Mouse (Mus musculus) MEL (cell line): ENCODE data around the gene Kctd6. TPM values are rescaled to one million over a fixed set of nuclear protein-coding genes. Genes with fewer than 3 reads are reported as not detected.

Experiments used
- DNase-seq: peaks from one replicate; pipeline ENCODE4 v3.0.0; 2011; ENCODE audit warnings: low read depth, low spot score
- H3K27ac ChIP-seq: 2 replicates; pipeline ENCODE4 v1.5.1; 2012; ENCODE audit warnings: low read depth, mild to moderate bottlenecking, control low read depth, low read length, moderate library complexity; ENCODE audit not compliant: control insufficient read depth
- H3K27me3 ChIP-seq, 2 experiments: fragments of 150-350 bp in 1 of 2; sonication (generic) in 1 of 2; 2 replicates each; pipeline ENCODE4 v1.6.1; 2012; ENCODE audit warnings: low read length in 2 of 2, mild to moderate bottlenecking in 2 of 2, improper control_type of control experiment in 1 of 2, moderate library complexity in 1 of 2; ENCODE audit not compliant: insufficient read depth in 2 of 2, control insufficient read depth in 1 of 2
- H3K36me3 ChIP-seq, 2 experiments: 2 replicates each; pipeline ENCODE4 v1.6.1; 2012 to 2014; ENCODE audit warnings: low read length in 2 of 2, improper control_type of control experiment in 1 of 2, inconsistent platforms in 1 of 2, mild to moderate bottlenecking in 1 of 2; ENCODE audit not compliant: insufficient read depth in 2 of 2, control insufficient read depth in 1 of 2
- H3K4me1 ChIP-seq, 2 experiments: fragments of 150-350 bp in 1 of 2; sonication (generic) in 1 of 2; 2 replicates each; pipeline ENCODE4 v1.6.1; 2012; ENCODE audit warnings: low read length in 2 of 2, improper control_type of control experiment in 1 of 2, mild to moderate bottlenecking in 1 of 2; ENCODE audit not compliant: insufficient read depth in 2 of 2, control insufficient read depth in 1 of 2
- H3K4me3 ChIP-seq, 2 experiments: fragments of 150-350 bp in 1 of 2; sonication (generic) in 1 of 2; 2 replicates each; pipeline ENCODE4 v1.5.1; 2012; ENCODE audit warnings: low read depth in 2 of 2, low read length in 2 of 2, mild to moderate bottlenecking in 2 of 2, moderate library complexity in 2 of 2, control low read depth in 1 of 2, improper control_type of control experiment in 1 of 2; ENCODE audit not compliant: control insufficient read depth in 1 of 2, insufficient read depth in 1 of 2
- H3K79me2 ChIP-seq: 2 replicates; pipeline ENCODE4 v1.6.1; 2012; ENCODE audit warnings: mild to moderate bottlenecking, low read length, moderate library complexity; ENCODE audit not compliant: control insufficient read depth, poor library complexity, insufficient read depth
- H3K9ac ChIP-seq: 2 replicates; pipeline ENCODE4 v1.6.1; 2012; ENCODE audit warnings: low read depth, mild to moderate bottlenecking, control low read depth, low read length, moderate library complexity; ENCODE audit not compliant: control insufficient read depth, poor library complexity, severe bottlenecking
- H3K9me3 ChIP-seq: fragments of 150-350 bp; sonication (generic); replicated peaks from 2 replicates; pipeline ENCODE4 v1.6.1; 2012; ENCODE audit warnings: mild to moderate bottlenecking, low read length, improper control_type of control experiment, moderate library complexity; ENCODE audit not compliant: insufficient read depth
- CHD1 ChIP-seq: IDR thresholded peaks from 2 replicates; pipeline ENCODE4 v1.6.1; 2012; ENCODE audit warnings: low read depth, mild to moderate bottlenecking, inconsistent platforms, low read length, improper control_type of control experiment
- CHD2 ChIP-seq: IDR thresholded peaks from 2 replicates; pipeline ENCODE4 v1.6.1; 2011; ENCODE audit warnings: low read length, improper control_type of control experiment
- CTCF ChIP-seq, 3 experiments: IDR thresholded peaks in 2 of 3; conservative IDR thresholded peaks in 1 of 3; 2 replicates each; pipeline ENCODE4 v1.5.1; 2011 to 2012; ENCODE audit warnings: low read length in 3 of 3, low read depth in 2 of 3, mild to moderate bottlenecking in 2 of 3, improper control_type of control experiment in 1 of 3, inconsistent platforms in 1 of 3, mixed read lengths in 1 of 3, moderate library complexity in 1 of 3; ENCODE audit not compliant: control insufficient read depth in 1 of 3, insufficient read depth in 1 of 3, poor library complexity in 1 of 3, severe bottlenecking in 1 of 3
- E2F4 ChIP-seq: IDR thresholded peaks from 2 replicates; pipeline ENCODE4 v1.6.1; 2011; ENCODE audit warnings: low read depth, low read length, improper control_type of control experiment, borderline replicate concordance
- ELF1 ChIP-seq: IDR thresholded peaks from 2 replicates; pipeline ENCODE4 v1.6.1; 2014; ENCODE audit warnings: low read depth, mild to moderate bottlenecking, inconsistent platforms, low read length, improper control_type of control experiment, moderate library complexity
- GABPA ChIP-seq: IDR thresholded peaks from 2 replicates; pipeline ENCODE4 v1.6.1; 2012; ENCODE audit warnings: low read depth, mild to moderate bottlenecking, inconsistent platforms, low read length, improper control_type of control experiment, moderate library complexity
- GATA1 ChIP-seq: IDR thresholded peaks from 2 replicates; pipeline ENCODE4 v1.6.1; 2011; ENCODE audit warnings: low read depth, low read length, improper control_type of control experiment
- JUND ChIP-seq: IDR thresholded peaks from 2 replicates; pipeline ENCODE4 v1.6.1; 2011; ENCODE audit warnings: low read depth, mild to moderate bottlenecking, improper control_type of control experiment, low read length
- KAT2A ChIP-seq: conservative IDR thresholded peaks from 2 replicates; pipeline ENCODE4 v1.6.1; 2012; ENCODE audit warnings: low read depth, low read length, improper control_type of control experiment, inconsistent platforms
- MAFK ChIP-seq: IDR thresholded peaks from 2 replicates; pipeline ENCODE4 v1.6.1; 2011; ENCODE audit warnings: low read depth, mild to moderate bottlenecking, low read length, improper control_type of control experiment, borderline replicate concordance
- MAX ChIP-seq: IDR thresholded peaks from 2 replicates; pipeline ENCODE4 v1.6.1; 2011; ENCODE audit warnings: low read length, improper control_type of control experiment
- MAZ ChIP-seq: IDR thresholded peaks from 2 replicates; pipeline ENCODE4 v1.6.1; 2012; ENCODE audit warnings: low read depth, mild to moderate bottlenecking, inconsistent platforms, low read length, improper control_type of control experiment
- MEF2A ChIP-seq: IDR thresholded peaks from 2 replicates; pipeline ENCODE4 v1.6.1; 2014; ENCODE audit warnings: low read depth, mild to moderate bottlenecking, inconsistent platforms, low read length, improper control_type of control experiment; ENCODE audit not compliant: poor library complexity, insufficient replicate concordance, severe bottlenecking; ENCODE audit errors: extremely low read depth
- MYC ChIP-seq: IDR thresholded peaks from 2 replicates; pipeline ENCODE4 v1.6.1; 2011; ENCODE audit warnings: low read depth, mild to moderate bottlenecking, low read length, improper control_type of control experiment, moderate library complexity
- NELFE ChIP-seq: IDR thresholded peaks from 2 replicates; pipeline ENCODE4 v1.6.1; 2011; ENCODE audit warnings: low read depth, low read length, improper control_type of control experiment
- POLR2A ChIP-seq, 2 experiments: IDR thresholded peaks; 2 replicates each; pipeline ENCODE4 v1.6.1; 2011 to 2012; ENCODE audit warnings: low read length in 2 of 2, mild to moderate bottlenecking in 2 of 2, control low read depth in 1 of 2, improper control_type of control experiment in 1 of 2, low read depth in 1 of 2, moderate library complexity in 1 of 2; ENCODE audit not compliant: control insufficient read depth in 1 of 2, insufficient read depth in 1 of 2, poor library complexity in 1 of 2
- POLR2AphosphoS5 ChIP-seq: IDR thresholded peaks from 2 replicates; pipeline ENCODE4 v1.6.1; 2012; ENCODE audit warnings: low read depth, borderline replicate concordance, mild to moderate bottlenecking, inconsistent platforms, low read length, moderate library complexity, mixed read lengths
- RCOR1 ChIP-seq: IDR thresholded peaks from 2 replicates; pipeline ENCODE4 v1.6.1; 2012; ENCODE audit warnings: low read depth, mild to moderate bottlenecking, inconsistent platforms, low read length, improper control_type of control experiment
- SMC3 ChIP-seq: IDR thresholded peaks from 2 replicates; pipeline ENCODE4 v1.6.1; 2011; ENCODE audit warnings: low read depth, low read length, improper control_type of control experiment
- TAL1 ChIP-seq: IDR thresholded peaks from 2 replicates; pipeline ENCODE4 v1.6.1; 2012; ENCODE audit warnings: mild to moderate bottlenecking, inconsistent platforms, low read length, moderate library complexity, mixed read lengths
- TCF12 ChIP-seq: IDR thresholded peaks from 2 replicates; pipeline ENCODE4 v1.6.1; 2014; ENCODE audit warnings: low read depth, mild to moderate bottlenecking, inconsistent platforms, low read length, improper control_type of control experiment, moderate library complexity
- USF1 ChIP-seq: IDR thresholded peaks from 2 replicates; pipeline ENCODE4 v1.6.1; 2014; ENCODE audit warnings: low read depth, mild to moderate bottlenecking, inconsistent platforms, low read length, improper control_type of control experiment, moderate library complexity
- USF2 ChIP-seq, 2 experiments: IDR thresholded peaks; 2 replicates each; pipeline ENCODE4 v1.6.1; 2011 to 2012; ENCODE audit warnings: improper control_type of control experiment in 2 of 2, low read length in 2 of 2, borderline replicate concordance in 1 of 2, inconsistent platforms in 1 of 2, low read depth in 1 of 2, mild to moderate bottlenecking in 1 of 2; ENCODE audit not compliant: insufficient read depth in 1 of 2
- ZC3H11A ChIP-seq: IDR thresholded peaks from 2 replicates; pipeline ENCODE4 v1.6.1; 2012; ENCODE audit warnings: low read depth, mild to moderate bottlenecking, inconsistent platforms, low read length, improper control_type of control experiment
- ZKSCAN1 ChIP-seq: IDR thresholded peaks from 2 replicates; pipeline ENCODE4 v1.6.1; 2012; ENCODE audit warnings: low read depth, mild to moderate bottlenecking, inconsistent platforms, low read length, improper control_type of control experiment, moderate library complexity
- polyA plus RNA-seq, 2 experiments: library from polyadenylated mRNA; stranded (reverse) in 1 of 2; unstranded in 1 of 2; fragments of >175 nt in 1 of 2; fragments of >200 nt in 1 of 2; gene quantifications; 2 replicates each; pipeline versions ENCODE4 v1.2.1 to v1.2.4; 2012; ENCODE audit warnings: low replicate concordance in 2 of 2, low read depth in 1 of 2; ENCODE audit not compliant: insufficient read length in 2 of 2, insufficient read depth in 1 of 2, missing spikeins in 1 of 2
- total RNA-seq: library from RNA; depleted of rRNA; stranded (reverse); fragments of 300-350 nt; gene quantifications from 2 replicates; pipeline ENCODE4 v1.2.3, GENCODE M21; 2012

Kctd6 gene
- total and polyA plus RNA-seq, 3 experiments = 3.6 to 5.5 TPM; not detected in 1

GRCm38 (mm10) chr14:8186278-8187045 is 27.5 kb upstream of the Kctd6 start:
- Histone ChIP-seq H3K4me1 (peaks cover 4% of the 10 kb centered on the region in 2 experiments; a peak in 2 of 4 replicates), H3K27me3 (no peaks in the 10 kb centered on the region), H3K27ac (no peak overlapping the region), H3K79me2 (no peaks in the 10 kb centered on the region), H3K36me3 (peaks cover 0 to 3% of the 10 kb centered on the region in 2 experiments; a peak in 1 of 4 replicates), H3K9me3 (no peaks in the 10 kb centered on the region), H3K4me3 (no peak overlapping the region), H3K9ac (no peak overlapping the region)
- TF ChIP-seq MYC (no peak), MAFK (no peak), USF1 (no peak), GATA1 (no peak), POLR2AphosphoS5 (no peak), USF2 (IDR thresholded peaks at IDR 0.05; ENCODE audit: borderline replicate concordance in 1 of 2, insufficient read depth in 1 of 2, low read depth in 1 of 2, low read length in 2 of 2) (no peak), E2F4 (no peak), JUND (no peak), POLR2A (IDR thresholded peaks at IDR 0.05; ENCODE audit: control insufficient read depth in 1 of 2, insufficient read depth in 1 of 2, low read depth in 1 of 2, low read length in 2 of 2, poor library complexity in 1 of 2) (no peak), ZC3H11A (no peak), MAZ (no peak), TCF12 (no peak), MEF2A (no peak), CHD1 (no peak), CTCF (IDR thresholded peaks at IDR 0.05 in 2 of 3, conservative IDR thresholded peaks at IDR 0.05 in 1 of 3; ENCODE audit: control insufficient read depth in 1 of 3, insufficient read depth in 1 of 3, low read depth in 2 of 3, low read length in 3 of 3, poor library complexity in 1 of 3, severe bottlenecking in 1 of 3) (no peak), SMC3 (no peak)
- no peak for DNase-seq

GRCm38 (mm10) chr14:8190556-8190955 is 23.4 kb upstream of the Kctd6 start:
- Histone ChIP-seq H3K4me3 (no peak overlapping the region), H3K9me3 (no peaks in the 10 kb centered on the region), H3K27me3 (no peaks in the 10 kb centered on the region; a peak in 1 of 4 replicates), H3K36me3 (peaks cover 0 to 3% of the 10 kb centered on the region in 2 experiments; a peak in 1 of 4 replicates), H3K27ac (no peak overlapping the region), H3K4me1 (peaks cover 4% of the 10 kb centered on the region in 2 experiments; a peak in 2 of 4 replicates), H3K79me2 (no peaks in the 10 kb centered on the region), H3K9ac (no peak overlapping the region)
- TF ChIP-seq POLR2AphosphoS5 (no peak), KAT2A (no peak), ELF1 (no peak), CHD2 (no peak), RCOR1 (no peak), NELFE (no peak), GATA1 (no peak), TAL1 (no peak), JUND (no peak), GABPA (no peak), E2F4 (no peak), ZKSCAN1 (no peak), MAX (no peak), MYC (no peak), MEF2A (no peak), SMC3 (no peak), POLR2A (IDR thresholded peaks at IDR 0.05; ENCODE audit: control insufficient read depth in 1 of 2, insufficient read depth in 1 of 2, low read depth in 1 of 2, low read length in 2 of 2, poor library complexity in 1 of 2) (no peak), USF2 (IDR thresholded peaks at IDR 0.05; ENCODE audit: borderline replicate concordance in 1 of 2, insufficient read depth in 1 of 2, low read depth in 1 of 2, low read length in 2 of 2) (no peak), MAFK (no peak)
- DNase-seq = no peak
